Mouse (Mus musculus) intestine, postnatal 0 days (tissue): ENCODE data around the gene Cldnd2. TPM values are rescaled to one million over a fixed set of nuclear protein-coding genes. Genes with fewer than 3 reads are reported as not detected.

Experiments used
- ATAC-seq: fragments of 200-750 bp; cut with Nextera tagmentation; 2 replicates; pipeline ENCODE4 v1.8.0; 2017; ENCODE audit warnings: mild to moderate bottlenecking, moderate TSS enrichment, moderate library complexity
- H3K27ac ChIP-seq: fragments of 300-500 bp; sonication (generic); 2 replicates; pipeline ENCODE4 v1.5.1; 2014; ENCODE audit warnings: mild to moderate bottlenecking, low read depth, low read length, moderate library complexity
- H3K27me3 ChIP-seq: fragments of 300-500 bp; sonication (generic); replicated peaks from 2 replicates; pipeline ENCODE4 v1.6.1; 2014; ENCODE audit warnings: low read length, mixed read lengths; ENCODE audit not compliant: control insufficient read depth, insufficient read depth
- H3K36me3 ChIP-seq: fragments of 300-500 bp; sonication (generic); 2 replicates; pipeline ENCODE4 v1.6.1; 2014; ENCODE audit warnings: mild to moderate bottlenecking, moderate library complexity; ENCODE audit not compliant: control insufficient read depth, insufficient read depth
- H3K4me1 ChIP-seq: fragments of 300-500 bp; sonication (generic); replicated peaks from 2 replicates; pipeline ENCODE4 v1.6.1; 2014; ENCODE audit warnings: antibody characterized with exemption, low read length, mixed read lengths; ENCODE audit not compliant: control insufficient read depth, insufficient read depth
- H3K4me2 ChIP-seq: fragments of 300-500 bp; sonication (generic); replicated peaks from 2 replicates; pipeline ENCODE4 v1.6.1; 2014; ENCODE audit warnings: low read depth, mild to moderate bottlenecking, moderate library complexity
- H3K4me3 ChIP-seq: fragments of 300-500 bp; sonication (generic); 2 replicates; pipeline ENCODE4 v1.5.1; 2014; ENCODE audit warnings: low read depth, low read length
- H3K9ac ChIP-seq: fragments of 300-500 bp; sonication (generic); 2 replicates; pipeline ENCODE4 v1.6.1; 2014; ENCODE audit warnings: mild to moderate bottlenecking, low read depth, low read length
- H3K9me3 ChIP-seq: fragments of 300-500 bp; sonication (generic); 2 replicates; pipeline ENCODE4 v1.6.1; 2016; ENCODE audit warnings: mixed run types; ENCODE audit not compliant: control insufficient read depth
- CTCF ChIP-seq: sonication (generic); IDR thresholded peaks from 2 replicates; pipeline ENCODE4 v1.5.1; 2016; ENCODE audit warnings: low read depth, mild to moderate bottlenecking, control low read depth, antibody characterized with exemption, moderate library complexity
- WGBS: fragments of 180-500 bp; shearing (Covaris S2); extraction: QIAGEN DNeasy Blood & Tissue Kit; methylation state at CpG from one replicate; pipeline ENCODE4 v1.1.7; 2014; 5-methylcytosine and 5-hydroxymethylcytosine counted together
- polyA plus RNA-seq: library from polyadenylated mRNA; unstranded; fragments of >200 nt; fragmentation: Nextera tagmentation; extraction: Ambion mirVana; gene quantifications from 2 replicates; pipeline ENCODE4 v1.2.1, GENCODE M21; 2015

The Cldnd2 gene
- polyA plus RNA-seq, 1 experiment from 2014 or later, result not detected

DNA sequence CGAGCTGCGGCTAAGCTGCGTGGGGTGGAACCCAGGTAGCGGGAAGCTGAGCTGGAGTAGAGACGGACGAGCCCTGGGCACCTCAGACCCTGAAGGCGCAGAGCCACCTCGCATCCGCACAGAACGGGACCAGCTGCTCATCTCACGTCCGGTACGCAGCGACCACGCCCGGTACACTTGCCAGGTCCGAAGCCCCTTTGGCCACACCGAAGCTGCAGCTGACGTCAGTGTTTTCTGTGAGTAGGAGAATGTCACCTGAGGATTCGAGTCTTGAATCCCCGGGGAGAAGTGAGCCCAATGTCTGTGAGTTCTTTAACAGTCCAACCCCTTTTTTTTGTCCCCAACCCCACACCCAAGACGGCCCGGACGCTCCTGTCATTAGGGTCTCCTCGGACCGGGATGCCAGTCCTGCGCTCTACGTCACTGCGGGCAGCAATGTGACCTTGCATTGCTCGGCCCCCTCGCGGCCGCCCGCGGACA is 24.3 kb downstream of the Cldnd2 start:
- ATAC-seq, result peak; percentile 31; the same call in 1 of the 2 replicates
- peak overlapping the region; percentile 97 for H3K4me2 ChIP-seq
- no peaks in the 10 kb centered on the region for H3K36me3 ChIP-seq
- TF ChIP-seq CTCF, result no peak; the same call in 1 of the 2 replicates
- WGBS, result 7% methylated on average over 35 of the region's 35 CpGs
- no peak overlapping the region for H3K27ac ChIP-seq
- no peaks in the 10 kb centered on the region for H3K4me1 ChIP-seq
- peak overlapping the region; percentile 51 for H3K9ac ChIP-seq
- H3K27me3 ChIP-seq, result no peaks in the 10 kb centered on the region
- H3K4me3 ChIP-seq, result peak overlapping the region; percentile 51
- no peaks in the 10 kb centered on the region for H3K9me3 ChIP-seq

DNA sequence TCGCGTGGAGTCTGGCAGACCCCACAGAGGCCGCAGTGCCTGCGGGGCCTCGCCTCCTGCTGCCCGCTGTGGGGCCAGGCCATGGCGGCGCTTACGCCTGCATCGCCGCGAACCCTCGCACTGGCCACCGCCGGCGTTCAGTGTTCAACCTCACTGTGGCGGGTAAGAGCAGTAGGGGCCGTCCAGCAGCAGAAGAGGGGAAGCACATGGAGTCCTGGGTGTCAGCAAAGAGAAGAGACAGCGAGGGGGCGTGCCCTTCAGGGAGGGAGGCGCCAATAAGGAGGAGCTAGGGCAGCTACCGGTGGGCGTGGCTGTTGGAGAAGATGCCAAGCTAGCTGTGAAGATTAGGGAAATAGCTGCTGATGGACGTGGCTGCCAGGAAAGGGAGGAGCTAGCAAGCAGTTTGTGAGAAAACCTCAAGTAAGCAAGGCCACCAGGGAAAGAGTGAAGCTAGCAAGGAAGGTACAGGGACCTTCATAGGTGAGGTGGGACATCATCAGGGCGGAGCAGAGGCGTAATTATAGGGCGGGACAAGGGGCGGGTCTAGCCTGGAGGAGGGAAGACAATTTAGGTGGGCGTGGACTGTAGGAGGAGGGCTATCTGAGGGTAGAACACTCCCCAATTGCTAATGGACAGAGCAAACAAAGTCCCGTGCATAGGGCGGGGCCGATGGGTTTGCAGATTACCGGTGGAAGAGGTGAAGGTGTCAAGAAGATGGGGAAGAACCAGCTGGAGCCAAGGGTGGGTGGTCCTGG is 24.9 kb downstream of the Cldnd2 start:
- H3K36me3 ChIP-seq, result no peaks in the 10 kb centered on the region; the same call in 1 of the 2 replicates
- WGBS, result 1% methylated on average over 33 of the region's 33 CpGs
- H3K27ac ChIP-seq, result no peak overlapping the region; the same call in 1 of the 2 replicates
- H3K4me2 ChIP-seq, result peak overlapping the region; percentile 97
- H3K9ac ChIP-seq, result peak overlapping the region; percentile 51
- peak; percentile 83 for ATAC-seq
- H3K4me3 ChIP-seq, result peak overlapping the region; percentile 51
- no peaks in the 10 kb centered on the region for H3K9me3 ChIP-seq
- H3K4me1 ChIP-seq, result no peaks in the 10 kb centered on the region
- no peaks in the 10 kb centered on the region for H3K27me3 ChIP-seq
- TF ChIP-seq CTCF, result peak; percentile 62

DNA sequence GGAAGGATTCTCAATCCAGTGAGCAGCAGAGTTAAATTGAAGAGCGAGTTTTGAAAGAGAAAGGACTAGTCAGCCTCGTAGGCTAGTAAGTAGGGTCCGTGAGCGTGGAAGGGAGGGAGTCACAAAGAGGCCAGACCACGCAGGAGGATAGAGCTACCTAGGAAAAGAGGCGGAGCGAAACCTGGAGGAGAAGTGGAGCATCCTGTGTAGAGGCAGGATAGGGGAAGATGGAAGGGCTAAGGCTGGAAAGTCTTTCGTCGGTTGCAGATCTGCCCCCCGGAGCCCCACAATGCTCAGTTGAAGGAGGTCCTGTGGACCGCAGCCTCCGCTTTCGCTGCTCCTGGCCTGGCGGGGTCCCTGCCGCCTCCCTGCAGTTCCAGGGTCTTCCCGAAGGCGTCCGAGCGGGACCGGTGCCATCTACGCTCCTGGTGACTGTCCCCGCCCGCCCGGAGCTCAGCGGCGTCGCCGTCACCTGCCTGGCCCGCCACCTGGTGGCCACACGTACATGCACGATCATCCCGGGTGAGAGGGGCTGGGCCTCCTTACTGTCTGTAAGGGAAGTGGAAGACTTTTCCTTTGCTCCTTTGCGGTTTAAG is 25.6 kb downstream of the Cldnd2 start:
- Histone ChIP-seq H3K9ac (peak overlapping the region; percentile 28), H3K4me1 (no peaks in the 10 kb centered on the region), H3K36me3 (no peaks in the 10 kb centered on the region; the same call in 1 of the 2 replicates), H3K9me3 (no peaks in the 10 kb centered on the region), H3K4me3 (peak overlapping the region; percentile 51), H3K27ac (no peak overlapping the region), H3K27me3 (no peaks in the 10 kb centered on the region), H3K4me2 (peak overlapping the region; percentile 97)
- peak; percentile 74 for ATAC-seq
- peak; percentile 98 for TF ChIP-seq CTCF
- 2% methylated on average over 33 of the region's 33 CpGs for WGBS

DNA sequence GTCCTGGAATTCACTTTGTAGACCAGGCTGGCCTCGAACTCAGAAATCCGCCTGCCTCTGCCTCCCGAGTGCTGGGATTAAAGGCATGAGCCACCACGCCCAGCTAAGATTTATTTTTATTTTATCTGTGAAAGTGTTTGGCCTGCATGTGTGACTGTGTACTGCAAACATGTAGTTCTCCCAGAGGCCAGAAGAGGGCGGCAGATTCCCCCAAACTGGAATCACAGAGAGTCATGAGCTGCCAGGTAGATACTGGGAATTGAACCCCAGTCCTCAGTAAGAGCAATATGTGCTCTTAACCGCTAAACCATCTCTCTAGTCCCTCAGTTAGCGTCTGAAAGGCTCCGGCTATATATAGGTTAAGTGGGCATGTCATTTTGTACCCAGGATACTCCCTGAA is 29.8 kb downstream of the Cldnd2 start:
- no peak for ATAC-seq
- Histone ChIP-seq H3K9ac (no peak overlapping the region), H3K27me3 (no peaks in the 10 kb centered on the region), H3K36me3 (no peaks in the 10 kb centered on the region; the same call in 1 of the 2 replicates), H3K9me3 (no peaks in the 10 kb centered on the region), H3K27ac (no peak overlapping the region), H3K4me3 (no peak overlapping the region), H3K4me1 (no peaks in the 10 kb centered on the region), H3K4me2 (no peak overlapping the region)
- 49% methylated on average over 8 of the region's 8 CpGs for WGBS
- peak; percentile 73 for TF ChIP-seq CTCF

DNA sequence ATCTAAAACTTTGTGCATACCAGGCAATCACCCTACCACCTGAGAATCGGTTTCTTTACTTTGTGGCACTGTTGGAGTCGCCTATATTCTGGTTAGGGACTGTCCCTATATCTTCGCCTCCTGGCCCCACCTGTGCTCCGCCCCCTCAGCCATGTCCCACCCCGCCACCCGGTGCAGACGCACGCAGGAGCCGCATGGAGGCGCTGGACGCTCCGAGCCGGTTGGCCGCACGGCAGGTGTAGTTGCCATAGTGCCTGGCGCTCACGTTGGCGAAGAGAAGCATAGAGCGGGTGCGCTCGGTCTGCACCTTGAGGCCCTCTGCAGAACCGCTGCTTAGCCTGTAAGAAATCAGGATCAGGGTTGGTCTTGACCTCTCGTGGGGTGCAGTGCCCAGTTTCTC is 35.1 kb downstream of the Cldnd2 start:
- Histone ChIP-seq H3K4me2 (no peak overlapping the region), H3K4me3 (no peak overlapping the region), H3K9me3 (no peaks in the 10 kb centered on the region), H3K4me1 (no peaks in the 10 kb centered on the region), H3K36me3 (no peaks in the 10 kb centered on the region; the same call in 1 of the 2 replicates), H3K27me3 (peaks cover 23% of the 10 kb centered on the region), H3K9ac (no peak overlapping the region), H3K27ac (no peak overlapping the region)
- TF ChIP-seq CTCF, result peak; percentile 42; the same call in 1 of the 2 replicates
- peak; percentile 48; the same call in 1 of the 2 replicates for ATAC-seq
- WGBS, result 12% methylated on average over 23 of the region's 23 CpGs

DNA sequence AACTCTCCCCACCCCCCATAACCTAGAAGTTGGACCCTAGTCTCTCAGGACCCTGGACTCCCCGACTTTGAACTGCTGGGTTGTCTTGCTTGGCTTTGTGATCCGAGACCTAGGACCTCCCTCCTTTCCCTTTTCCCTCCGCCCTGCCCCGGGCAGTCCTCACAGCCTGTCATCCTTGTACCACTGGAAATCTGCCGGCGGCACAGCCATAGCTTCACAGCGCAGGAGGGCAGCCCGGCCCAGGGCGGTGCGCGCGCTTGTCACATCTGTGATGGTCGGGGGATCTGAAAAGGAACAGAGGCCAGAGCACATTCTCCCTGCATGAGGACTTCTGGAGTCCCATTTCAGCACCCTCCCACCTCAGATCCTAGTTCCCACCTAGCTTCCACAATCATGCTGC is 35.8 kb downstream of the Cldnd2 start:
- WGBS, result 14% methylated on average over 13 of the region's 13 CpGs
- no peaks in the 10 kb centered on the region for H3K9me3 ChIP-seq
- H3K9ac ChIP-seq, result no peak overlapping the region
- ATAC-seq, result no peak
- peaks cover 23% of the 10 kb centered on the region for H3K27me3 ChIP-seq
- H3K36me3 ChIP-seq, result no peaks in the 10 kb centered on the region
- no peaks in the 10 kb centered on the region for H3K4me1 ChIP-seq
- no peak overlapping the region for H3K27ac ChIP-seq
- no peak overlapping the region for H3K4me2 ChIP-seq
- no peak overlapping the region for H3K4me3 ChIP-seq
- TF ChIP-seq CTCF, result no peak
